12 mouse cellular contexts compared by ENCODE assay signal in the genomic region with DNA sequence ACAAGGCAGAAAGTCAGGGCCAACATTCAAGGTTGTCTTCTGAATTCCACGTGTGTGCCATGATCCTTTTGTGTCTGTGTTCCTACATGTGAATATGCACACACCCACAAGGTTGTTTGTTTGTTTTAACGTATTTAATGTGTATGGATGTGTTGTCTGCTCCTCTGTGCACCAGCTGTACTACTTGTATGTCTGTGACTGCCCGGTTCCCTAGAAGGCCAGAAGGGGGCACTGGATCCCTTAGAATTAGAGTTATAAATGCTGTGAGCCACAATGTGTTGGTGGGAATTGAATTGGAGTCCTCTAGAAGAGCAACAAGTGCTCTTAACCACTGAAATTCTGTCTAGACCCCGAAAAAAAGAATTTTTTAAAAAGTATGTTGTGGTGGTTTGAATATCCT. TPM values are rescaled to one million over a fixed set of nuclear protein-coding genes. Genes with fewer than 3 reads are reported as not detected.
DNase-seq lines count a peak whose midpoint lies in the region; ATAC-seq lines count a peak whose summit lies in the region.
"Had no signal": no experiment of that assay in that cellular context is flagged by ENCODE, and none has a peak within 500 bp of the region (broad histone marks: within the 10 kb centered on the region; RNA-seq: fewer than 3 reads in every experiment).

No protein-coding gene starts in this region.

- 86% methylated on average over 4 of the region's 4 CpGs for WGBS in heart, embryonic 11.5 days (ENCODE audit: insufficient replicate concordance)

- H3K4me2 ChIP-seq in heart, embryonic 11.5 days = no peak overlapping the region
- H3K4me2 ChIP-seq: stomach, embryonic 15.5 days had no signal

- no peaks in the 10 kb centered on the region for H3K9me3 ChIP-seq in heart, embryonic 11.5 days (replicated peaks; ENCODE audit: control insufficient read depth, low read length)
- H3K9me3 ChIP-seq: forebrain, embryonic 10.5 days; stomach, embryonic 15.5 days had no signal

- H3K4me1 ChIP-seq in heart, embryonic 11.5 days (ENCODE audit: control insufficient read depth, insufficient read depth, low read length) = no peaks in the 10 kb centered on the region
- H3K4me1 ChIP-seq: forebrain, embryonic 10.5 days; stomach, embryonic 15.5 days had no signal

- H3K9ac ChIP-seq in heart, embryonic 11.5 days (ENCODE audit: low read depth, low read length) = no peak overlapping the region
- H3K9ac ChIP-seq: stomach, embryonic 15.5 days had no signal

- no peaks in the 10 kb centered on the region for H3K27me3 ChIP-seq in heart, embryonic 11.5 days (ENCODE audit: control insufficient read depth, insufficient read depth, low read length)
- H3K27me3 ChIP-seq: stomach, embryonic 15.5 days had no signal

- no peak overlapping the region for H3K27ac ChIP-seq in heart, embryonic 11.5 days (ENCODE audit: low read depth, low read length)
- H3K27ac ChIP-seq: forebrain, embryonic 10.5 days; stomach, embryonic 15.5 days had no signal

- DNase-seq in kidney, adult 9 months = peak; percentile 17
- no peak for DNase-seq in kidney, postnatal 14 days
- DNase-seq in retina, embryonic 14.5 days (ENCODE audit: low spot score) = peak; percentile 12
- DNase-seq in retina, postnatal 1 day = no peak
- DNase-seq in NIH3T3 (ENCODE audit: low read depth) = peak; percentile 34
- DNase-seq in naive thymus-derived CD4-positive, alpha-beta T cell, adult 2 months (ENCODE audit: low read depth) = peak; percentile 21
- DNase-seq: cerebellum, postnatal 36 days; gastrocnemius, postnatal 14 days; right cerebral cortex, postnatal 25 days had no signal

- H3K36me3 ChIP-seq in heart, embryonic 11.5 days (ENCODE audit: control insufficient read depth, insufficient read depth, low read length) = peaks cover 17% of the 10 kb centered on the region

- no peak for ATAC-seq in heart, embryonic 11.5 days (replicated peaks; ENCODE audit: insufficient number of reproducible peaks, low FRiP score, low TSS enrichment)

- H3K4me3 ChIP-seq in heart, embryonic 11.5 days (ENCODE audit: low read depth, low read length) = no peak overlapping the region
- H3K4me3 ChIP-seq: forebrain, embryonic 10.5 days; stomach, embryonic 15.5 days had no signal

RNA-seq across cellular contexts. Expression of gene Pphln1, which starts 44.1 kb away (rescaled TPM):
- 35.3 and 43.3 TPM in 2 replicates for polyA plus RNA-seq in heart, embryonic 11.5 days (2014; fragmentation: Nextera tagmentation; extraction: Ambion mirVana)

RNA-seq across cellular contexts. Expression of gene Zcrb1, which starts 44.1 kb away (rescaled TPM):
- polyA plus RNA-seq in heart, embryonic 11.5 days (2014; fragmentation: Nextera tagmentation; extraction: Ambion mirVana) = 125 and 135 TPM in 2 replicates

Comparison
In these comparisons a context has a peak if more than half of its experiments do, and no peak if none do; other contexts are left out.
1. DNase-seq: peak in kidney, adult 9 months (single experiment), retina, embryonic 14.5 days (single experiment), NIH3T3 (single experiment) and naive thymus-derived CD4-positive, alpha-beta T cell, adult 2 months (single experiment); none in kidney, postnatal 14 days (single experiment) and retina, postnatal 1 day (single experiment).